Mouse (Mus musculus): Measurements from ENCODE around the gene Atat1.

DNA sequence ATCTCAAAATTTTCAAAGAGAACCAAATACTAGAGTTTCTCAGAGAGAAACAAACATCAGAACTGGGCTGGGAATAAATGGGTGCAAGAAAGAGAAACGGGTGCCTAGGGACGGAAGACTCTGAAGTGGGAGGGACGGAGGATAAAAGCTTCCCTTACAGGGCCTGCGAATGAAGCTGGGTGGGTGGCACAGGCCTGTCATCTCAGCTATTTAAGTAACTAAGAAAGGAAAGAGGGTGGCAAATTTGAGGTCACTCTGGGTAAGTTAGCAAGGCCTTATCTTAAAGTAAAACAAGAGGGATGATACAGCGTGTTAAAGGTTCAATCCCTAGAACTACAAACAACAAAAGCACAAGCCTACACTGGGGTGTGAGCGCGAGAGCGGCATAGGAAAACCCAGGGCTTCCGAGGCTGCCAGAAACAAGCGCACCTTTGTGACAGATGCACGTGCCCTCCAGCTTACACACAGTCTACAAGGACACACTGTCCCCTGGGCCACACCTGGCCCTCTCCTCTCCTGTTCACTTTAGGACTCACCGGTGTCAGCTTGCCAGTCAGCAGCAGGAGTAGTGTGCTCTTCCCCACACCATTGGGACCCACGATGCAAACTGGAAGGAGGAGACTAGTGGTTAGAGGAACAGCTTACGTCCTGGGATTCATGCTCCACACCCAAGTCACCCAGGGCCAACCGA is 48.8 kb upstream of the Atat1 start:
- no peak for TF ChIP-seq CTCF (IDR thresholded peaks at IDR 0.05; ENCODE audit: low read depth, low read length)
- no peak for TF ChIP-seq EP300 (IDR thresholded peaks at IDR 0.05; ENCODE audit: insufficient read depth, low read depth, low read length)

Data from ES-Bruce4 (cell line).